Mouse (Mus musculus): ENCODE measurements at regions not wholly inside any gene's neighbourhood (a gene's known extent, or its start where the extent isn't known, plus 50 kb on each side); places are given as distances from the start of the nearest gene placed in this dataset.

DNA sequence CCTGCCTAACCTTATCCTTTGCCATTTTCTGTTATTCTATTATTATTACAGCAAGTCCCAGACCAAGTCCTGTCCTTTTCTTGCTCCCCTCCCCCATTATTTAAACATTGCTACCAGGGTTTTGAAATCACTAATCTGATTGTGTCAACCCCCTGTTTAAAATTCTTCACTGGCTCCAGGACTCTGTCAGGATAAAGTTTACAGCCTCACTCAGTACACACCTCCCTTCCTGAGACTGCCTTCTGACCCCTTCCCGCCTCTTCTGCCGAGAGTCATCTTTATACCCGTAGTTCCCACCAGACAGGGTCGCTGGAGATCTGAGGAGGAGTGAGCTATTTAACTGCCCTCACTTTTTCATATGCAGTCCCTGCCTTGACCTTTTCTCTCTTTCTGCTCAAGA, 110.3 kb upstream of the Syt6 start:
- DNase-seq = peak; percentile 3

DNA sequence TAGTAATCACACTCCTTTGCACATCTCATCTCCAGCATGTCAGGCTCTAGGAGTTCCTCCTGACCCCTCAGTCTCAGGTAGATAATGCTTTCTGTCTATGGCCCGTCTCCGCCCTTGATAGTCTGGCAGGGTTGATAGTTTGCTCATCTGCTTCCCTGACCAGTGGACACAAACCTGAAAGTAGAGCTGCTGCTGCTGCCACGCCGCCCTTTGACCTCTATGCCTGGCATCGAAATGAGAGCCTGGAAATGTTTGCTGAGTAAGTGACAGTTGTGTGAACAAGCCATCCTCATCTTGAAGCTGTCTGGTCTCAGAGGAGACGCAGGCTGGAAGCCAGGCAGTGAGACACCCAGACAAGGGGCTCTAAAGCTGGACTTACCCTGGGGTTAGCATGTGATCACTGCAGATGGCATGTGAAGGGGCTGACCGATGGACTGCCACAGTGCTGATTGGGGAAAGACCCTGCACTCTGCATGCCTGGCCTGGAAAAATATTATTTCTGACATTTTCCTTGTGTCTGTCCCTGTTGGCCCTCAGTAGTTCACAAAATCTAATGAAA, 109.8 kb upstream of the Syt6 start:
- DNase-seq = no peak

DNA sequence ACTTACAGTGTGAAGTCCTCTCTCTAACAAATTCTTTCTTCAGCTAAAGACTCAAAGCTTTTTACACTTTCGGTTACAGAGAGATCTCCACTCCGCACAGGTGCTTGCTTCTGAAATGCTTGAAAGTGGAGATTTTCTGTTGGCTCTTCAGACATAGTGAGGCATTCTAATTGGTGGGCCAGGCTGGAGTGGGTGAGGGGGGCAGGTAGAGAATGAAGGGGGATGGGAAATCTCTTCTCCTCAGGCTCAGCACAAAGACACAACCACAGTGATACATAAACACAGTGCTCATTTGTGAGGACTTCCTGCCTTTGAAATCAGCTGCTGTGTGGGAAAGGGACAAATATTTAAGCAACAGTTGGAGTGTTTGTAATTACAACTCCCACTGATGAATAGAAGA, 109.1 kb upstream of the Syt6 start:
- no peak for DNase-seq

DNA sequence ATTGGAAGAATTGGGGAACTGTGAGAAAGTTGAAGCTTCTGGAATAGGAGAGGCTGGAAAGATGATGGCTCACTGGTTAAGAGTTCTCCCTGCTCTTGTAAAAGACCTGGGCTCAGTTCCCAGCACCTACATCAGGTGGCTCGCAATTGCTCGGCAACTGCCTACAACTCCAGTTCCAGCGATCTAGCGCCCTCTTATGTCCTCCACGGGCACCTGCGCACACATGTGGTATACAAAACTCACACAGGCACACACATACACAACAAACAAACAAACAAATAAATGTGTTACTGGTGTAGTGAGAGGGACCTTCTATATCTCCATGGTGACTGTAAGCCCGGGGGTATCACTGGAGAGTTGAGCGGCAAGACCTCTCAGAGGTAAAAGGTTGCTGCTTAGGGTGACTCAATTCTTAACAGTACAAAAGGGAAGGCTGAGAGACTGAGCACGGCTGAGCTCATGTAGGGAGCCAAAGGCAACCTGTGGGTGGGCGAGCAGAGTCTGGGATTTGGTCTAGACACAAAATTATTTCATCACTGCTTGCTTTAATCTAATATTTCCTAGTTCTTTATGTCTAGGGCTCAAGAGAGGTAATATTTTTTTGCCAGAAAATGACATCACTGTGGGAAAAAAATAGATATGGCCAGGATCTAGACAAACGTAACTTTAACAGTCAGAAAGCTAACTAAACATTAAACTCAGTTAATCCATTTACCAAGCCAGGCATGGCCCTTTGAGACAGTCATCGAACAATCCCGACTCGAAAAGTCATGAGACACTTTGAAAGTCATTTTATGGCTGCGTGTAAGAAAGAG, 104.2 kb upstream of the Syt6 start:
- DNase-seq = no peak

DNA sequence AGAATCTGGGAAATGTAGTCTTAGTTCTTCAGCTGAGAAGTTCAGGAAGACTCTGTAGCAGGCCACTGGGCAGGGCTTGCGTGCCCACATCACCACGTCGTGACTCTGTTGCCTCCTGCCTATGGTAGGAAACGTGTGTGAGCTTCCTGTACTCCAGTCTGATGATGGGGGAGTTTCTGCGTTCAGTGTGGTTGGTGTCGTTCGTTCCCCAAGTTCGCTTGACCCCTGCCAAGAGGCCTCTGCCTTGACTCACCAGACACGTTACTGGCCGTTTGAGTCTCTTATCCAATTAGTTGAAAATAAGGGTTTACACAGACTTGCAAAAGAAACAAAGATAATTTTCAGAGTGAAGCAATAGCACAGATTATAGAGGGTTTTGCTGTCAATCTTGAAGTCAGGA, 102.4 kb upstream of the Syt6 start:
- DNase-seq = no peak

DNA sequence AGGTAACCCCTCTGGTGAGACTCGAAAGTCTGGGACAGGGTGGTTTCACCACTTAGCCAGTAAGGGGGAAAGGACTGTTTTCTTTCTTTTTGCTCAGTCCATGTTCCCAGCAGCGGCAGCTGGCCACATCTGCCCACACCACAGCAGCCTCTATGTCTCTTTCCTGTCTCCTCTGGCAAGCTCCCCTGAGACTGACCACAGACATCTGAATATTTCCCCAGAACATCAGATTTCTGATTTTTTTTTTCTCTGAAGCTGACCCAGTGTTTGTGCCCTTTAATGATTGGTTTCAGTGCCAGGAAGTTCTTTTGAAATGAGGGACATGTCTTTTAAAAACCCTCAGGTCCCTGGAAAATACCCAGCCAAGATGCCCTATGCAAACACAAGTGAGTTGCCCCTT, 101.7 kb upstream of the Syt6 start:
- peak; percentile 52 for DNase-seq

DNA sequence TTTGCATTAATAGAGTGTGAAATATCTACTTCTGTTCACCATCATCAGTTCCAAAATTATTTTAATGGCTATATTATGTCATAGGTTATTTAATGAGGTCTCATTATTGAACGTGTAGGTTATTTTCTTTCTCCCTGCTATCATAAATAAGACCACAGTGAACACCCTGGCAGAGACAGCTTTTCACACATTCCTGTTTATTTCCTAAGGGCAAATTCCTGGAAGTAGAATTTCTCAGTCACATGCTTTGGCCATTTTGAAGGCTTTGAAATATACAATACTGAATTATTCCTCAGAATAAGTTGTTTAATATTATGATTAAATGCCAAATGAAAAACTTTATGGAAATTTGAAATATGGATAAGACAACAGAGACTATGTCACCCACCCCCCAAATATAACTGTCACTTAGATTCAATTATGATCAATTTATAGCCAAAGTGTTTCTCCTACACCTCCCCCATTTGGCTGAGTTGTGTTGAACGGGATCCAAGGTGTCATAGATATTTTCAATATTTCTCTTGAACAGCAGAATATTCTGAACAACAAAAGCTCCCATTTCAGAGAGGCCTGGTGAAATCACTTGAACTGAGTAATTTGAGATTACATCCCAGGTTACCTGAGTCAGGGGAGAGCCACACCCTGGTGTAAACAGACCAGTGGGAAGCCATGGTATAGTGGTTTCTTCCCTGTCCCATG, 95.0 kb upstream of the Syt6 start:
- no peak for DNase-seq

DNA sequence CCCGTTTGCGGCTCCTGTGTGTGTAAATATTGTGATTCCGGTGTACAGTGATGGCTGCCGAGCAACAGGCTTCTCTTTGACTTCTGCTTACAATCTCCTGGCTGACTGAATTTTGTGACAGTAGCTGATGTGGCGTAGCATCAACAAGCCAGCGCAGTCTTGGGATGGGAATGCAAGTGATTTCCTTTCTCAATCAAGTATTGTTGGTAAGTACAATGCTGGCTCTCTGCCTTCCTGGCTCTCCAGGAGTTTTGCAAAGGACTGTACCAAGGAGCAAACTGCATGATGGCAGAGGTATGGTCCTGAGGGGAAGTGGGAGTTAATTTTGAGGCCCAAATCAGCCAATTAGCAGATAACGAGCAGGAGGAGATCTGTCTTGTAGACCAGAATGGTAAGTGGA, 94.4 kb upstream of the Syt6 start:
- peak; percentile 57 for DNase-seq

DNA sequence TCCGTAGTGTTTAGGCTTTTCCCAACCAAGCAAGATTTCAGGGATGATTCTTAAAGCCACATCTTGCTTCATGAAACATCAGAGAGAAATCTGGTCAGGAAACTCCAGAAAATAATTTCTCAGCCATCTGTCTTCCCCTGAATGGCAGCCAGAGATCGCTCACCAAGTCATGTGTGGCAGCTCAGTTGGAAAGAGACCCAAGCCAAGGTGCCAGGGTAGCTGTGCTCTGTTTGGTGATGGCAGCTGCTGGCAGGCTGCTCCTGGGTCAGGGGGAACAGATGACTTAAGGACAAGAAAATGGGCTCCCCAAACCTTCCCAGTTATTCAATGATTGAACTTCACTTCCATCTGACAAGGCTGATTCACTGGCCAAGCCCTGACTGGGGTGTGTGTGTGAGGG, 91.7 kb upstream of the Syt6 start:
- DNase-seq = no peak

DNA sequence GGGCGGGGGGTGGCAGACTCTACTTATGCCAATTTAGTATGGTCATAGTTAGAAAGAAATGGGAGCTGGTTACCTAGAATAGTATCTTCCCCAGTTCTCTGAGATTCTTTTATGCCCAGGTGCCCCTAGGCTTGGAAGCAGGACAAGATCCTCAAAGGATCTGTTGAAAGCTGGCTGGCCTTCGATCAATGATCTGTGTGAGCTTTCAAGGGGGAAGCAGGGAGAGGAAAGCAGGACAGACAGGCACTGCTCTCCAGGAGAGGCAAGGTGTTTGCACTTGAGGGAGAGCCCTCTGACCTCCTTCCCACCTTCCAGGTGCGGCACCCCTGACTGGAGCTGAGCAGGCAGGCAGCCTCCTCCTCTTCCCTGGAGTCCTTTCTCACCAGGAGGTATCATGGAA, 91.3 kb upstream of the Syt6 start:
- no peak for DNase-seq

DNA sequence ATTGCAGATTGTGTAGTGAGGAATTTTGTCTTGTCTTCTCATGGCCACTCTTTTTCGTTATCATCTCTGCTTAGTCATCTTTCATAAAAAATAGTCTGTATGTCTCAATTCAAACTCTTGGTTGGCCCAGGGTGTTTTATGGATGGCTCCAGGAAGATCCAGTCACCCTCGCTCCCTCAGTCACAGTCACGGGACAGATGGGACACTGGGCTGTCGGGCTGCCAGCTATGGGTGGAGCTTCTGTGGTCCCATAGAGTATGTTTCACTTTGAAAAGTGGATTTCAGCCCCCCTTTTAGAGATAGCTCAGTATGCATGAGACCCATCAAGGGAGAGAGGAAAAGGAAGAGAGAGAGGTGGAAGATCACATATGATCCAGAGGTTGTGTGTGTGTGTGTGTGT, 85.2 kb upstream of the Syt6 start:
- DNase-seq = peak; percentile 24

DNA sequence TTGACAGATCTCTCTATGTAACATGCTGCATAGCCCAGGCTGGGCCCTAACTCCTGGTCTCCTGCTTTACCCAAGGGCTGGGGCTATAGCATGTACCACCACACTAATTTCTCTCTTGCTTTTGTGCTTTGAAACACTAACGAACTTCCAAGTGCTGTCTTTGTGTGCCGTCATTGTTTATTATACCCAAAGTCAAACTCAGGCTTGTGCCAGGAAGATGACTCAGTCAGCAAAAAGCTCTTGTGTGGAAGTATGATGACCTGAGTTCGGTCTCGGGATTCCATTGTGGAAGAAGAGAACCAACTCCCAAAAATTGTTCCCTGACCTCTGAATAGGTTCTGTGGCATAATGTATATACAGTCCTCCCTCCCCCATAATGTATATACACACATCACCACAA, 84.1 kb upstream of the Syt6 start:
- DNase-seq = no peak

DNA sequence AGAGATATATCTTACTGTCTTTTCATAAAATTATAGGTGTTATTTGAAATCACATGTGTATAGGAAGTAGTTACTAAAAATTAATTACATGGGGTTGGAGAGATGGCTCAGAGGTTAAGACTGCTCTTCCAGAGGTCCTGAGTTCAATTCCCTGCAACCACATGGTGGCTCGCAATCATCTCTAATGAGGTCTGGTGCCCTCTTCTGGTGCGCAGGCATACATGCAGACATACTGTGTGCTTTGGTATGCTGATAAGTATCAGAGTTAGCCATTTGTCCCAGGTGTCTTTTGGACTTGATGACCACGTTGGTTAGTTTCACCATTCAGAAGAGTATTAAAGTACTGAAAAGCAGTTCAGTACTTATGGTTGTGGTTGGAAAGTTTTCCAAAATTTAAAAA, 82.8 kb upstream of the Syt6 start:
- no peak for DNase-seq

DNA sequence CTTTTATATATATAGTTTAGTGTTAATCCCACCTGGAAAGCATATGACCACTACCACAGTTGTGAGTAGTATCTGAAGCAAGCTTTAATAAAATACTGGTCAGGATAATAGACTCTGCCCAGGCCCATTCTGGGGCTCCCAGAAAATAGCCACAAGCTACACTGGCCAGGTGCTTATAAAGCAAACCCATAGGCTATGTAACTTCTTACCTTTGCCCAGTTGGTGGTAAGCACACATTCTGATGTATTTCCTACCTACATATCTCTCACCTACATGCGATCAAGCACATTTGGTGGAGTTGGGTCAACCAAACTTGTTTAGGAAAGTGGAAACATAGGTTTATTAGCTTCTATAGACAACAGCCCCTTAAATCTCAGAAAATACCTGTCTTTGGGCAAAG, 81.4 kb upstream of the Syt6 start:
- DNase-seq = no peak

DNA sequence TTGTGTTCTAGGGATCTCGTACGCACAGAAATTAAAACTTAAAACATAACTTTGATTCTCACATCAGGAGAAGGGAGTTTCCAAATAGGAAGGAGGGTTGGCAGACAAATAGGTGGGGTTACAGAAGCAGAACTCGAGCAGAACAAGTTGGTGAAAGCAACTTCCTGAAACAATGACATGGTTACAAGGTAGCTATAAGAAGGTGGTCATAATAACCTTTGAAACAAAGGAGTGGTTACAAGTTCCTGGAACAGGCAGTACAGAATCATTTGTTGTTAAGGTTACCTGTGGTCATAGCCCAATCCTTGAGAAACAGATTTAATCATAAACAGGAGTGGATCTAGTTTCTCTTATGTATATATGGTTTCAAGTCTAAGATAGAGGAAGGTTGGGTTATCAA, 81.0 kb upstream of the Syt6 start:
- DNase-seq = no peak

DNA sequence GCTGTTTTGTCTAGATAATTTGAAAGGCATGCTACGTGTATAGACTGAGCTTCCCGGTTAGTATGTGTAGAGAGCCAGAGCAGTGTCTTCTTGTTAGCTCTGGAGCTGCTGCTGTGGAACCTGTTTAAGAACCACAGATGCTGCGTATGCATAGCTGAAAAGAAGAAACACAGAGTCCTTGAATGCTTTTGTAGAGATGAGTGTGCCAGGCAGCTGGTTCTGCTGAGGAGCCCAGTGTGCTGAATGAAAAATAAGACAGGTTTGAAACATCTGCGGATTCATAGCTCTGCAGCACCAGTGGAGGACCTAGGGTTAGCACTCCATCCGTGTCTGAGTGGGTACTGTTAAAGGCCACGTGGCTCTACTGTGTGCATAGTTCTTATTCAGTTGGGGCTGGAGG, 78.9 kb upstream of the Syt6 start:
- DNase-seq = no peak

DNA sequence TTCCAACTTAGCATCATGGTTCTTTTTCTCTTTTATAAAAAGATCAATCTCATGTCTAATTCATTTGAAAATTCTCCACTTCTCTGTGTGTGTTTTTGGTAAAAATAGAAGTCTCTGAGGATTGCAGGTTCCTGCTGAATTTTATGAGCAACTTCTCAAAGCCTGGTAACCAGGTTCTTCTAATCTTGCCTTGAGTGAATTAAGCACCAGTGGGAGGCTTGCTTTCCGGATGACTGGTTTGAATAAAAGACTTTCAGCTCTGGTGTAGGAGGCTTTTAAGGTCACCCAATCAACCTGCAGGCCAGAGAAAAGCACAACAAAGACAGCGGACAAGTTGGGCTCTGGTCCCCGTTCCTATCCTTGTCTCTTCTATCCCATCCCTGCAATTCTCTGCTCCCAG, 78.3 kb upstream of the Syt6 start:
- no peak for DNase-seq

DNA sequence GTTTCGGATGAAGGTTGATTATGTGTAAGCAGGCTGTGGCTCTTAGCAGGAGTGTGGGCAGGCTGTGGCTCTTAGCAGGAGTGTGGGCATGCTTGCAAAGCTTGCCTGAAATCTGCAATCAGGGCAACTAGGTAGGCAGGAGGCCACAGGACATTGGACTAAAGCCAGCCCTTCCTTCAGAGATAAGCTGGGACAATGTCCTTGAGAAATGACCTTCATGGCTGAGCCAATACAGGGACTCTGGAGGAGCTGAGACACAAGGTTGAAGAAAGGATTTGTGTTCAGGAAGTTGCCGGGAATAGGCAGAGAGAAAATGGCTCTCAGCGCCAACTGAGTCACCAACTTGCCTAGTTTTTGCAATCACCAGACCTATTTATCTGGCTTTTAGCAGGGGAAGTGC, 77.3 kb upstream of the Syt6 start:
- DNase-seq = no peak

DNA sequence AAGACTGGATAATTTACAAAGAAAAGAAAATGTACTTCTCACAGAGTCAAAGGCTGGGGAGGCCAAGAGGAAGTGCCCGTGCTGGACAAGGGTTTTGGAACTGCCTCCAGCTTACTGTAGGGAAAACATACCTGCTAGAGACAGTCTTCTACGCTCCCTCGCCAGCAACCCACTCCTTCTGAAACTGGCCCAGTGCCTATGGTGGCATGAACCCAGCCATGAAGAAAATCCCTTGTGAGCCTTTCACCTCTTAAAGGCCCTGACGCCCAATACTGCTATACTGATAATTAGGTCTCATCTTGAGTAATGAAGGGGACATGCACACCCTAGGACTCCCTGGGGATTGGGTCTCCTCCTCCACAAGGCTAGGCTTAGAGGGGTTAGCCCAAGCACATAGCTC, 76.6 kb upstream of the Syt6 start:
- DNase-seq = no peak

DNA sequence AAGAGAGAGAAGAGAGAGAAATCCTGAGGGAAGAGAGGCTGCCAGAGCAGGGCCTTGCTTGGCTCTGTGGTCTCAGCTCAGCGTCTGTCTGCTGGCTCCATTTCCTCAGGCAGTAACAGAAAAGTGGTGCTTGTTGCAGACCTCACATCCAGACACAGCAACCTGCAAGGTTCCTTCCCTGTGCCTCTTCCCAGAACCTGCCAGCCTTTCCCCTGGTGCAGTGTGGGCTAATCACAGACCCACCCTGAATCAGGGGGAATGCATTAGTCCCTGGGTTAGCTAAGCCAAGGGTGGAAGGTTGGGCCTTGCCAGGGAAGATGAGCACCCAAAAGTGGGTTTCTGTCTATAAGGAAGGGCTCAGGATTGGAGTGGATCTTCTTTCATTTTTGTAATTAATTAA, 75.2 kb upstream of the Syt6 start:
- DNase-seq = no peak

DNA sequence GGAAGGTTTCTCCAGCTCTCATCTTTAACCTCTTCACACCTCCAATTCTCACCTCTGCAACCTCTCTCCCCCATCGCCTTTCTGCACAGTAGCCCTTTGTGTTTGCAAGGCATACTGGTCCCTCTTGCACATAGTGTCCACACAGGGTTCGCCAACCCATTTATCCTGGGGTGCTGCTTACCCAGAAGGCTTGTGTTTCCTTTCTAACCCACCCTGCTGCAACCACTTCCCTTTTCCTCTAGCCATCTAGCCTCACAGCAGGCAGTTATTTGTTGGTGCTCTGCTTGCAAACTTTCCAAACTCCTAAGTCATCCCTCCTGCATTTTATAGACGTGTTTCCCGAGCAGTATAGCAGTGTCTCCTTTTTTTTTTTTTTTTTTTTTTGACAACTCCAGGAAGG, 74.7 kb upstream of the Syt6 start:
- no peak for DNase-seq

DNA sequence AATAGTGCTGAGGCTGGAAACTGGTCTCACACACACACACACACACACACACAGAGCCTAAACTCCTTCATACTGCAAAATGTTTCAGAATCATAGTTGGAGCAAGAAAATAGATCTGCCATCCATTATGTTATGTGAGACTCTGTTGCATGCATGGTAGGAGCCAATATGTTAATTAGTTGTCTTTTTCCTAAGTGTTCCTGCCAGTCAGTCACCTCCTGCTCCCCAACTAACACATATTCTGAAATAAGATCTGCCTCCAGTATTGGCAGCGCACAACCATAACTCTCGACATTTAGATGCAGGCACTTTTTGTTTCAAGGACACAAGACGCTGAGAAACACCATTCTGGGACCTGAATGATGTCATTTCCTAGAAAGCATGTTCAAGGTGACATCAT, 70.9 kb upstream of the Syt6 start:
- no peak for DNase-seq

DNA sequence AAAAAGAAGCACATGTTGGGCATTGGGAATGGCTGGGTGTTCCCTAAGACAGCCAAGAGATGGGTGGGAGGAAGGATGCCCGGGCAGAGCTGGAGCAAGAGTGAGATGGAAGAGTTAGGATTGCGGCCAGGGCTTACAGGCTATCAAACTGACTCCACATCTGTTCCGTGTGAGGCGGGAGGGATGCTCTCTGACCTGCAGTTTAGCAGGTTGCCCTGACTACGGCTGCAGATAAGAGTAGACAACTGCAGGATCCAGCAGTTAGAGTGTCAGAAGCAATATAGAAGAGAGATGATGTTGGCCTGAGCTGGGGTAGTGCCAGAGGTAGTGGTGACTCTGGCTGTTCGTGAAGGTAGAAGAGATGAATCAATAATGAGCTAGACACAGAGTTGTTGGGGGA, 61.6 kb upstream of the Syt6 start:
- DNase-seq = no peak

DNA sequence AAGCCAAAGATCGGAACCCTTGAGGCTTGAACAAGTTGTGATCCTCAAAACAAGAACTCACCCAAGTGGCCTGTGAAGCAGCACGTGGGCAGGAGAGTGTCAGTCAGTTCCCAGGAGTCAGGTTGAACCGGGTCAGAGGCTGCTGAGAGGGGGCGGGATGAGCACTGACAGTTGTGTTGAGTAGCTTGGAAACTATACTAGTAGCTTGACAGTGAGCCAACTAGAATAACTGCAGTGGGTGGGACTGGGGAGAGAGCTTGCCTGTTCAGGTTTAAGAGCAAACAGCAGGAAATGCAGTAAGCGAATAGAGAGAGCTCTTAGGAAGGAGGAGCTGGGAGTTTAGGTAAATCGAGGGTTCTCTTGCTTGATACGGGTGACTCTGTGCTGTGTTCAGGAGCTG, 61.0 kb upstream of the Syt6 start:
- DNase-seq = no peak

DNA sequence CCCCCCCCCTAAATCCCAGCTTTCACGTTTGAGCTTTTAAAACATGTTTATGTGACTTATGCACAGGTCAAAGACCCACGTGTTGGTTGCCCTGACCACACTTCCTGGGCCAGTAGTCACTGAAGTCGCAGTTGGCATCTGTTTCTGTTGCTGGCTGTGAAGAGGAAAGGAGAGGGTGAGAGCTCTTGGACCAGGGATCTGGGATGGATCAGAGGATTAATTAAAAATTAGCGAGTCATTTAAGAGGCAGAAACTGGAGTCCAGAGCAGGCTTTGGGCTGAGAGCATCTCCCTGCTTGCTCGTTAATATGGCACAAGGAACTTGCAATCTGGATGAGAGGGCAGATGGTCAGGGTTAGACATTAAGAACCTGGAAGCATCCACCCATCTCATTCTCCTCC, 59.1 kb upstream of the Syt6 start:
- no peak for DNase-seq

Data from lung, postnatal 14 days (tissue).